Mouse (Mus musculus): ENCODE data around the gene Cct2.
"Not testable (repeated sequence)": the region's sequence is repeated elsewhere in the genome, so short reads cannot be mapped to it uniquely, and the experiment has no call there.

Gene Cct2

GRCm38 (mm10) chr10:117055668-117056067 lies 7.9 kb downstream of the Cct2 start:
- DNase-seq (ENCODE audit: low read depth, low spot score), result peak; percentile 26

DNA sequence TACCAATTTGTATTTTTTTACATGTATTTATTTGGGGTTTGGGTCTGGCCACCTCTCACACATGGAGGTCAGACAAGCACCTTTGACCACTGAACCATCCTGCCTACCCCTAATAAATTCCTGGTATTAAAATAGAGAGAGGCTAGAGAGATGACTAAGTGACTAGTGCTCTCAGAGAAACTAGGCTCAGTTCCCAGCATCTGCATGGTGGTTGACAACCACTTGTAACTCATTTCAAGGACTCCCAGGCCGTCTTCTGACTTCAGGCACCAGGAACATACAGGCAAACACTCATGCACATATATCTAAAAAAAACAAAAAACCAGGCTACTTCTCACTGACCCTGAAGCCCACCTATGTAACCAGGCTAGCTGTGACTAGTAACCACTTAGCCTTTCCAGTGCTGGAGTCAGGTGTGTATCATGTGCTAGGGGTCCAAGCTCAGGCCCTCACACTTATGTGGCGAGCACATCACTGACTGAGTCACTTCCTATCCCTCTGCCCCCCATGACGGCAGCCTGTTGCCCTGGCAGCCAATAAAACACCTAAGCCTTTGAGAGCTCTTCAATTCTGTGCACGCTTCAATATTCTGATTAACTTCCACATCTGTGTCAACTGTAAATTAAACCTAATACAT lies 13.5 kb downstream of the Cct2 start:
- DNase-seq (ENCODE audit: low read depth, low spot score), result no peak

GRCm38 (mm10) chr10:117049253-117049652 lies 14.4 kb downstream of the Cct2 start:
- DNase-seq (ENCODE audit: low read depth, low spot score), result no peak

- DNase-seq (ENCODE audit: low read depth, low spot score), result no peak
These were observed 18.2 kb downstream of the Cct2 start, which contains the start of gene Lrrc10 for GRCm38 (mm10) chr10:117045175-117046056. Gene Lrrc10, plus strand, starts transcription at chr10:117045341.

GRCm38 (mm10) chr10:117043497-117044166 lies 20.0 kb downstream of the Cct2 start:
- DNase-seq (ENCODE audit: low read depth, low spot score), result not testable (repeated sequence)

- DNase-seq (ENCODE audit: low read depth, low spot score), result no peak
These were observed 21.3 kb downstream of the Cct2 start for GRCm38 (mm10) chr10:117042295-117042694.

GRCm38 (mm10) chr10:117040355-117040754 lies 23.3 kb downstream of the Cct2 start:
- DNase-seq (ENCODE audit: low read depth, low spot score), result no peak

DNA sequence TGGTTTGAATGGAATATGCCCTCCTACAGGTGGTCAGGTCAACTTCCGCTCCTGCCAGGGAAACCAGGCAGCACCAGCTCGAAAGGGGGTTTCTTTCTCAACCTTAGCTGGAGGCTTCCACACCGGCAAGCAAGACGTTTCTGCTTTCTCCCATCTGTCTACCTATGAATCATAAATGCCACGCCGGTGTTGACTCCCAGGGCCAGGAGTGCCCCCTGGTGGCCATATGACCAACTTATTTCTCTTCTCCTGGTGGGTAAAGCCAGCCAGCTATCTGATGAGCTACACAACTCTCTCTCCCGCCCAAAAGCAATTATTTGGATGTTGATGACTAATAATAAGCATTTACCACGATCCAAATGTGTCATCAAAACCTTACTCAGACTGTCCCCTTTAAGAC lies 29.8 kb downstream of the Cct2 start:
- peak; percentile 74 for DNase-seq (ENCODE audit: low read depth, low spot score)

GRCm38 (mm10) chr10:117031160-117031559 lies 32.5 kb downstream of the Cct2 start:
- no peak for DNase-seq (ENCODE audit: low read depth, low spot score)

- peak; percentile 11 for DNase-seq (ENCODE audit: low read depth, low spot score)
These were observed 37.4 kb downstream of the Cct2 start for GRCm38 (mm10) chr10:117026176-117026575.

DNA sequence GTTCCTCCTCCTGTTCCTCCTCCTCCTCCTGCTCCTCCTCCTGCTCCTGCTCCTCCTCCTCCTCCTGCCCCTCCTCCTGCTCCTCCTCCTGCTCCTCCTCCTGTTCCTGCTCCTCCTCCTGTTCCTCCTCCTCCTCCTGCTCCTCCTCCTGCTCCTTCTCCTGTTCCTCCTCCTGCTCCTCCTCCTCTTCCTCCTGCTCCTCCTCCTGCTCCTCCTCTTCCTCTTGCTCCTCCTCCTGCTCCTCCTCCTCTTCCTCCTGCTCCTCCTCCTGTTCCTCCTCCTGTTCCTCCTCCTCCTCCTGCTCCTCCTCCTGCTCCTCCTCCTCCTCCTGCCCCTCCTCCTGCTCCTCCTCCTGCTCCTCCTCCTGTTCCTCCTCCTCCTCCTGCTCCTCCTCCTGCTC lies 37.8 kb downstream of the Cct2 start:
- not testable (repeated sequence) for DNase-seq (ENCODE audit: low read depth, low spot score)

- no peak for DNase-seq (ENCODE audit: low read depth, low spot score)
These were observed 39.9 kb downstream of the Cct2 start for GRCm38 (mm10) chr10:117023693-117024092.

- no peak for DNase-seq (ENCODE audit: low read depth, low spot score)
These were observed 42.4 kb downstream of the Cct2 start for GRCm38 (mm10) chr10:117021020-117021754.

- DNase-seq (ENCODE audit: low read depth, low spot score), result no peak
These were observed 45.3 kb downstream of the Cct2 start for GRCm38 (mm10) chr10:117018281-117018840.

DNA sequence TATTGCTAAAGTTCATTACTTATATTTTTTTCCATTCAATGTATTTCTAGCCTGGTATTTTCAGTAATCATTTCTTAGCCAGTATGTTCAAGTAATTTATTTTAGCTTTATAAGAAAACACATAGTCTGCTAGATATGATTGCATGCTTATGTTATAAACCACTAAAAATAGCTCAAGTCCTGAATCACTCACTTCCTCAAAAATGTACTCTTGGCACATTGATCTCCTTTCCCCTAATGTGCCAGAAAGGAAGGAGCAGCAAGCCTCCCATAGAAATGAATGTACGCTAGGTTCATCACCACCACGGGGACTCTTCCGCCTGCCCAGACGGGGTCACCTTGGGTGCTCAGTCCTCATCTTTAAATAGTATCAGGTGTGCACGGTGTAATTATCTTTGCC lies 49.0 kb downstream of the Cct2 start:
- no peak for DNase-seq (ENCODE audit: low read depth, low spot score)

- DNase-seq (ENCODE audit: low read depth, low spot score), result no peak
These were observed 49.8 kb downstream of the Cct2 start for GRCm38 (mm10) chr10:117013689-117014390.

DNA sequence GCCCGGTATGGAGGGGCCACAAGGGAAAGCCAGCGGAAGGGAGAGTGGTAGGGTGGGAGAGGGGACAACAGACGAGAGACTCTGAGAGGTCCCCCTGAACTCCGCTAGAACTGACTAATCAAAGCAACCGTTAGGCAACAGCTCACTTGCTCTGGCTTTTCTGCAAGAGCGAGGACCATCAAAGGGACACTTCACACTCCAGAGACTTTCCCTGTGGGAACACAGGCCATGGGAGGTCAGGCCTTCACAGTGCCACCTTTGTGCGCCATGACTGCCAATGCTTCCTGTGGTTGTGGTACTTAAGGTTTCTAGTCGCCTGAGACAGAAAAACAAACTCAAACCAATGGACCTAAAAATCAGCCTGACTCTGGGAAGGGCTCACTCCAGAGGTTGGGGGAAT lies 52.6 kb downstream of the Cct2 start:
- DNase-seq (ENCODE audit: low read depth, low spot score), result no peak

DNA sequence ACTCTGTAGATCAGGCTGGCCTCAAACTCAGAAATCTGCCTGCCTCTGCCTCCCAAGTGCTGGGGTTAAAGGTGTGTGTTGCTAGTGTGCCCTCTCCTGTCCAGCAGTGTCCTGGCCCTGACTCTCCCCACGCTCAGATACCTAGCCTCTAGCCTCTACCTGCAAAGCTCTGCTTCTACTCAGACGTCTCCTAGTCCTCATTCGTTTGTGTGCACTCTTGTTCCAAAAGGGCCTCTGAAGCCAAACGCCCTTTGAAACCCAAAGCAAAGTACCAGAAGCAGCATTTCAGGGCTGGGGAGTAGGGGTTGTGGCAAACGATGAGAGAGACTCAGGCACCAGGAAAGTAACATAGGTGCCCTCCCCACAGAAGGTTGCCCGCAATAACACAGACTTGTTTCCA lies 53.9 kb downstream of the Cct2 start:
- no peak for DNase-seq (ENCODE audit: low read depth, low spot score)

DNA sequence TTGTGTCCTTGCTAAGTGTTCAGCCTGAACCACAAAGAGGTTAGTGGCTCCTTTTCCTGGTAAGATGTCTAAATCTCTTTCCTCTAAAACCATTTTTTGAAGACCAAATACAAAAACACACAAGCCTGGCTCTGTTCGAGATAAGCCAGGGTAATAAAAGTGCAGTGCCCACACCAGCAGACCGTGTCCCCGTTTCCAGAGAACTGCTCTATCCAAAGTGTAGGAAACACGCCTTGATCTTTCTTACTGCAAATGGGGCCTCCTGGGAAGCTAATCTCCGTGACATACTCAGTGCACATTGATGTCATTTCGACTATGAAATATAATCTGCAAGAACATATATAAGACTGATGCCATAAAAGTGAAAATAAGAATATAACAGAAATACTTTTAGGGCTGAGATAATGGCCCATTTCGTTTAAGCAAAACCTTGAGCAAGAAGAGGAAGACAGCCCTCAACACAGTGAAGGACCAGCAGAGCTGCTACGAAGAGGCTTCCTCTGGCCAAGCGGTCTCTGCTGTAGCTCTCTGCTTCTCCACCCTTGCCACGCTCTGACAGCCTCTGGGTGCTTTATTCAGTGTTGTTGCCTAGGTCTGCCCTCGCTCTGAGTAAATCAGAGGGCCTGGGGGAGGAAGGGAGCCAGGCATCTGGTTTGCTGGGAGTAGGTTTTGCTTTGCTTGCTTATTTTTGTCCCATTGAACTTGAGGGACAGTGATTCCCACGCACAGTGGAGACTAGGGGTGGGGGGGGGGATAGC lies 57.7 kb downstream of the Cct2 start:
- no peak for DNase-seq (ENCODE audit: low read depth, low spot score)

DNA sequence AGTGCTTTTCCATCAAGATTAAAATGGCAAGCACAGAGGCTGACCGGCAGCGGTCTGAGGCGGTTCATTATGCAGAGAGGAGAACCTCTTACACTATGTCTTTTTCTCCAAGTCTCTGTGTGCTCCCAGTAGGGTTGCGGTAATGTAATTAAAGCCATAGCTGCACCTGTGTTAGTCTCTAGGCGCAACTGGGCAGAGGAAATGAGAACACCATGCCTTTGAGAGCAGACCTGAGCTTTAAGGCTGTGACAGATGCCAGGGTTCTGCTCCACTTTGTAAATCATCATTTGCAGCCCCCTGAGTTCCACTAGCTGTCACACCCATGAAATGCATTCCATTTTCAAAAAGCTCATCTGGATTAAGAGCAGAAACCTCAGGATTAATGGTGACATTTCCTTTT lies 58.9 kb downstream of the Cct2 start:
- no peak for DNase-seq (ENCODE audit: low read depth, low spot score)

All from CD4-positive helper T cell, adult 2 months (primary cell).